In the genomic region with DNA sequence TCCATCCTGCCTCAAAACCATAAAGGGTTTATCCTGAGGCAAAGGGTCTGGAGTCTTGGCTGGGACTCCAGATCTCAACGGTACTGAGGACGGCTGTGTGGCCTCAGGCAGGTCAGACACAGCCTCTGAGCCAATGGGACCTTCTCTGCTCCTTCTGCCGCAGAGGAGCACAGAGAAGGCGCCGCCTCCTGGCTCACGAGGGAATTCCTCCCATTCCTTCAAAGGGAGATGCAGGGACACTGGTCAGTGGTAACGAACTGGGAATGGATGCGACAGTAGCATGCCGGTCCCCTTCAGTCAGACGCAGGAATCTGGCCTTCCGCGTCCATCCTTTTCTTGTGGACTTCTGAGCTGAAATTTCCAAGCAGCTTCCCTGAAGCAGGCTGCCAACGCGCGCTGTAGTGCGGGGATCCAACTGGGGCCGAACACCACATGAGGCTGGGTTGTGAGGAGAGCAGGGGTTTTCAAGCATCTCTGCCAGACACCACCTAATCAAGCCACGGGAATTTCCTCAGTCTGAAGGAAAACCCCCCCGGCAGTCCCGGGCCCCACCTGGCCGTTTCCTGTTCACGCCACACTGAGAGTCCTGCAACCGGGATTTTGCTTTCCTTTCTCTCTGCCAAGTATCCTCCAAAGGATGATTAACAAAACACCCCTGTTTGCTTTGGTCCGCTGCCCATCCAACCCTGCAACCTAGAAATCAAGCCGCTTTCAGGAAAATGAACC, we compare ENCODE assay signal across 7 mouse cellular contexts. TPM values are rescaled to one million over a fixed set of nuclear protein-coding genes. Genes with fewer than 3 reads are reported as not detected.
DNase-seq lines count a peak whose midpoint lies in the region; ATAC-seq and TF ChIP-seq lines count a peak whose summit lies in the region.

No protein-coding gene starts in this region.

- peak overlapping the region; percentile 4 for H3K9ac ChIP-seq in forebrain, embryonic 11.5 days (ENCODE audit: low read length)
- peak overlapping the region; percentile 61 for H3K9ac ChIP-seq in hindbrain, embryonic 13.5 days
- peak overlapping the region; percentile 25; the same call in 1 of the 2 replicates for H3K9ac ChIP-seq in neural tube, embryonic 14.5 days (replicated peaks; ENCODE audit: low read depth, low read length)

- peaks cover 9% of the 10 kb centered on the region; the same call in 1 of the 2 replicates for H3K27me3 ChIP-seq in forebrain, embryonic 11.5 days (ENCODE audit: control insufficient read depth, insufficient read depth, low read length)
- H3K27me3 ChIP-seq in hindbrain, embryonic 13.5 days: peaks cover 18% of the 10 kb centered on the region
- H3K27me3 ChIP-seq in neural tube, embryonic 14.5 days (ENCODE audit: control insufficient read depth, insufficient read depth, low read length): no peaks in the 10 kb centered on the region

- WGBS in forebrain, embryonic 11.5 days: 6% methylated on average over 25 of the region's 25 CpGs
- 6% methylated on average over 25 of the region's 25 CpGs for WGBS in hindbrain, embryonic 13.5 days
- 11% methylated on average over 25 of the region's 25 CpGs for WGBS in neural tube, embryonic 14.5 days

- peak; percentile 63 for DNase-seq in Muller cell, postnatal 12 days (ENCODE audit: inconsistent ontology term)
- DNase-seq in forebrain, embryonic 11.5 days (ENCODE audit: low spot score): peak; percentile 78
- DNase-seq in liver: peak; percentile 37
- DNase-seq in natural killer cell, adult 2 months (ENCODE audit: low spot score in 2 of 2): no peak

- H3K9me3 ChIP-seq in forebrain, embryonic 11.5 days (ENCODE audit: control insufficient read depth, low read length): peaks cover 2% of the 10 kb centered on the region; the same call in 1 of the 2 replicates
- no peaks in the 10 kb centered on the region for H3K9me3 ChIP-seq in hindbrain, embryonic 13.5 days
- no peaks in the 10 kb centered on the region; the same call in 1 of the 2 replicates for H3K9me3 ChIP-seq in neural tube, embryonic 14.5 days (ENCODE audit: control insufficient read depth, low read length)

- no peak for ATAC-seq in forebrain, embryonic 11.5 days (replicated peaks; ENCODE audit: low FRiP score)
- ATAC-seq in hindbrain, embryonic 13.5 days (ENCODE audit: low FRiP score): peak; percentile 19; the same call in 1 of the 2 replicates
- 0 out of 2 replicates have a peak, but pooled peaks have one; percentile 41 for ATAC-seq in neural tube, embryonic 14.5 days (ENCODE audit: low read depth)

- H3K4me3 ChIP-seq in bone marrow macrophage, adult 2 months (ENCODE audit: insufficient read depth, low read length): no peak overlapping the region
- no peak overlapping the region; the same call in 1 of the 2 replicates for H3K4me3 ChIP-seq in forebrain, embryonic 11.5 days (ENCODE audit: low read depth, low read length)
- H3K4me3 ChIP-seq in hindbrain, embryonic 13.5 days: peak overlapping the region; percentile 20
- H3K4me3 ChIP-seq in neural tube, embryonic 14.5 days (ENCODE audit: low read depth, low read length): no peak overlapping the region

- no peaks in the 10 kb centered on the region for H3K36me3 ChIP-seq in forebrain, embryonic 11.5 days (ENCODE audit: control insufficient read depth, insufficient read depth, low read length)
- H3K36me3 ChIP-seq in hindbrain, embryonic 13.5 days: no peaks in the 10 kb centered on the region
- no peaks in the 10 kb centered on the region for H3K36me3 ChIP-seq in neural tube, embryonic 14.5 days (ENCODE audit: control insufficient read depth, insufficient read depth, low read length)

- H3K27ac ChIP-seq in bone marrow macrophage, adult 2 months (ENCODE audit: insufficient read depth, low read depth, low read length): no peak overlapping the region
- H3K27ac ChIP-seq in forebrain, embryonic 11.5 days (ENCODE audit: low read depth, low read length): no peak overlapping the region
- no peak overlapping the region for H3K27ac ChIP-seq in hindbrain, embryonic 13.5 days
- no peak overlapping the region for H3K27ac ChIP-seq in neural tube, embryonic 14.5 days (ENCODE audit: low read depth, low read length)

- peak; percentile 42 for TF ChIP-seq CTCF in bone marrow macrophage, adult 2 months (IDR thresholded peaks at IDR 0.05; ENCODE audit: low read depth, low read length)

- H3K4me2 ChIP-seq in forebrain, embryonic 11.5 days (ENCODE audit: low read depth, low read length, severe bottlenecking): peak overlapping the region; percentile 36; the same call in 1 of the 2 replicates
- peak overlapping the region; percentile 46 for H3K4me2 ChIP-seq in hindbrain, embryonic 13.5 days
- H3K4me2 ChIP-seq in neural tube, embryonic 14.5 days (ENCODE audit: low read depth, low read length): peak overlapping the region; percentile 36

- H3K4me1 ChIP-seq in bone marrow macrophage, adult 2 months (ENCODE audit: control insufficient read depth, insufficient read depth, low read length): peaks cover 6% of the 10 kb centered on the region
- no peaks in the 10 kb centered on the region; the same call in 1 of the 2 replicates for H3K4me1 ChIP-seq in forebrain, embryonic 11.5 days (replicated peaks; ENCODE audit: control insufficient read depth, insufficient read depth, low read length)
- peaks cover 22% of the 10 kb centered on the region for H3K4me1 ChIP-seq in hindbrain, embryonic 13.5 days (replicated peaks)
- no peaks in the 10 kb centered on the region for H3K4me1 ChIP-seq in neural tube, embryonic 14.5 days (ENCODE audit: control insufficient read depth, insufficient read depth, low read length)

- no peak for TF ChIP-seq POLR2A in bone marrow macrophage, adult 2 months (IDR thresholded peaks at IDR 0.05; ENCODE audit: borderline replicate concordance, low read depth, low read length)

RNA-seq across cellular contexts. Expression of a gene that starts 10.3 kb away (rescaled TPM):
- 38.3 and 43.1 TPM in 2 replicates for polyA plus RNA-seq in bone marrow macrophage, adult 2 months (2012; ENCODE audit: insufficient read depth, insufficient read length, missing spikeins)
- 72.8 and 79.8 TPM in 2 replicates for polyA plus RNA-seq in forebrain, embryonic 11.5 days (2014; fragmentation: Nextera tagmentation; extraction: Ambion mirVana)
- 44.6 and 45.3 TPM in 2 replicates for polyA plus RNA-seq in hindbrain, embryonic 13.5 days (2015; fragmentation: Nextera tagmentation; extraction: Ambion mirVana)
- polyA plus RNA-seq in neural tube, embryonic 14.5 days (2014; fragmentation: Nextera tagmentation; extraction: Ambion mirVana): 61.6 and 63.6 TPM in 2 replicates

RNA-seq across cellular contexts. Expression of a gene that starts 19.7 kb away (rescaled TPM):
- polyA plus RNA-seq in bone marrow macrophage, adult 2 months (2012; ENCODE audit: insufficient read depth, insufficient read length, missing spikeins): 168 and 181 TPM in 2 replicates
- 0.16 and 0.47 TPM in 2 replicates for polyA plus RNA-seq in forebrain, embryonic 11.5 days (2014; fragmentation: Nextera tagmentation; extraction: Ambion mirVana)
- polyA plus RNA-seq in hindbrain, embryonic 13.5 days (2015; fragmentation: Nextera tagmentation; extraction: Ambion mirVana): 1.3 and 1.4 TPM in 2 replicates
- 1.1 and 2.1 TPM in 2 replicates for polyA plus RNA-seq in neural tube, embryonic 14.5 days (2014; fragmentation: Nextera tagmentation; extraction: Ambion mirVana)

RNA-seq across cellular contexts. Expression of a gene that starts 52.7 kb away (rescaled TPM):
- polyA plus RNA-seq in bone marrow macrophage, adult 2 months (2012; ENCODE audit: insufficient read depth, insufficient read length, missing spikeins): 9.4 and 12.7 TPM in 2 replicates
- 2.5 and 3.3 TPM in 2 replicates for polyA plus RNA-seq in forebrain, embryonic 11.5 days (2014; fragmentation: Nextera tagmentation; extraction: Ambion mirVana)
- 3.8 and 4.0 TPM in 2 replicates for polyA plus RNA-seq in hindbrain, embryonic 13.5 days (2015; fragmentation: Nextera tagmentation; extraction: Ambion mirVana)
- polyA plus RNA-seq in neural tube, embryonic 14.5 days (2014; fragmentation: Nextera tagmentation; extraction: Ambion mirVana): 2.5 and 4.3 TPM in 2 replicates

Comparison
In these comparisons a context has a peak if more than half of its experiments do, and no peak if none do; other contexts are left out.
1. DNase-seq: peak in Muller cell, postnatal 12 days (single experiment), forebrain, embryonic 11.5 days (single experiment) and liver (single experiment); none in natural killer cell, adult 2 months (0 of 2).
2. H3K9ac ChIP-seq: peak in every context shown above with its lines; median percentile 61 in hindbrain, embryonic 13.5 days; 25 in neural tube, embryonic 14.5 days; 4 in forebrain, embryonic 11.5 days.
3. RNA of a gene that starts 19.7 kb away (polyA plus RNA-seq): 168 to 181 TPM in bone marrow macrophage, adult 2 months; 1.3 to 1.4 TPM in hindbrain, embryonic 13.5 days, 1.1 to 2.1 TPM in neural tube, embryonic 14.5 days and 0.16 to 0.47 TPM in forebrain, embryonic 11.5 days; every median in the first group is over 10 times any median in the second.
4. Peak in every context shown above with its lines, with median percentiles within 50 percentile points of each other: H3K4me2 ChIP-seq.